In the genomic region with DNA sequence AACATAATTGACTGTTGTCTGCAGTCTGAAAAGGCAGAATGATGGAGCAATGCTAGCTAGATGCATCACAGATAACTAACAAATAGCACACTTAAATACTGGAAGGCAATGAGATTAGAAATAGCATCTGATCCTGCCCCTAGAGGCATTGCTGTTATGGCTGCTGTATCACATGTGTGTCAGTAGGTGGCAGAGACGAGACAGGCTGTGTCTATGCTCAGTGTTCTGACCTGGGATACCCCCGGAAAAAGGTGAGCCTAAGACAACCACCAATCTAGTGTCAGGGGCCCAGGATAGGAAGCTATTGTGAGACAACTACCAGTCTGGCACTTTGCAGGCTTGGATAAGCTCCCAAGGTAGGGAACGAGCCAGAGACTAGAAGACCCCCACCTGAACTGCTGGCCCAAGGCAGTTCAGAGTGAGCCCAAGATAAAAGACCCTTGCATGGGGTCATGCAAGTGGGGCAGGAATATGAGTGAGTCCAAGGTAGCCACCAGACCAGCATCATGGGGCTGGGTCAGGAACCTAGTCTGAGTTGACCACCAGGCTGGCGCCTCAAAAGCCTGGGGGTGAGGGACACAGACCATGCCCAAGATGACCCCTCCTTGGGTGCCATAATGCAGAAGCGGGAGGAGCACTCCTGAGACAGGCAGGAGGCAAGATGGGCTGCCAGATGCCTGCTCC, we compare ENCODE assay signal across 9 mouse cellular contexts. TPM values are rescaled to one million over a fixed set of nuclear protein-coding genes. Genes with fewer than 3 reads are reported as not detected.
DNase-seq lines count a peak whose midpoint lies in the region; ATAC-seq and TF ChIP-seq lines count a peak whose summit lies in the region.
"Had no signal": no experiment of that assay in that cellular context is flagged by ENCODE, and none has a peak within 500 bp of the region (broad histone marks: within the 10 kb centered on the region; RNA-seq: fewer than 3 reads in every experiment).

No protein-coding gene starts in this region.

- H3K4me1 ChIP-seq in forebrain, embryonic 12.5 days, result peaks cover 8% of the 10 kb centered on the region; the same call in 1 of the 2 replicates
- H3K4me1 ChIP-seq in forebrain, embryonic 15.5 days, result peaks cover 6% of the 10 kb centered on the region
- H3K4me1 ChIP-seq in neural tube, embryonic 11.5 days (ENCODE audit: control insufficient read depth, insufficient read depth, low read length), result no peaks in the 10 kb centered on the region
- H3K4me1 ChIP-seq in neural tube, embryonic 15.5 days, result peaks cover 7% of the 10 kb centered on the region; the same call in 1 of the 2 replicates
- H3K4me1 ChIP-seq in intestine, postnatal 0 days (replicated peaks; ENCODE audit: control insufficient read depth, insufficient read depth, low read length), result no peaks in the 10 kb centered on the region
- H3K4me1 ChIP-seq: limb, embryonic 12.5 days had no signal

- H3K4me3 ChIP-seq in forebrain, embryonic 12.5 days (replicated peaks), result no peak overlapping the region
- H3K4me3 ChIP-seq in forebrain, embryonic 15.5 days, result no peak overlapping the region
- no peak overlapping the region for H3K4me3 ChIP-seq in neural tube, embryonic 11.5 days (ENCODE audit: low read depth, low read length)
- no peak overlapping the region for H3K4me3 ChIP-seq in neural tube, embryonic 15.5 days (replicated peaks)
- no peak overlapping the region for H3K4me3 ChIP-seq in intestine, postnatal 0 days (ENCODE audit: low read depth, low read length)
- H3K4me3 ChIP-seq: limb, embryonic 12.5 days had no signal

- TF ChIP-seq CTCF in intestine, postnatal 0 days (IDR thresholded peaks at IDR 0.05; ENCODE audit: low read depth), result peak; percentile 95

- H3K4me2 ChIP-seq in forebrain, embryonic 12.5 days, result no peak overlapping the region
- H3K4me2 ChIP-seq in forebrain, embryonic 15.5 days (replicated peaks), result no peak overlapping the region
- no peak overlapping the region for H3K4me2 ChIP-seq in neural tube, embryonic 11.5 days (ENCODE audit: low read depth)
- H3K4me2 ChIP-seq in neural tube, embryonic 15.5 days, result no peak overlapping the region
- H3K4me2 ChIP-seq in intestine, postnatal 0 days (replicated peaks; ENCODE audit: low read depth), result no peak overlapping the region
- H3K4me2 ChIP-seq: limb, embryonic 12.5 days had no signal

- peak; percentile 24 for DNase-seq in neural tube, embryonic 11.5 days (ENCODE audit: low spot score)
- peak; percentile 62 for DNase-seq in brain, adult 2 months (ENCODE audit: low read depth, low spot score)
- DNase-seq in lung, postnatal 14 days, result peak; percentile 31
- DNase-seq in urinary bladder, adult 18-20 months (ENCODE audit: low spot score in 2 of 2), result no peak

- WGBS in forebrain, embryonic 12.5 days, result 68% methylated on average over 5 of the region's 5 CpGs
- 68% methylated on average over 5 of the region's 5 CpGs for WGBS in forebrain, embryonic 15.5 days
- WGBS in neural tube, embryonic 11.5 days, result 72% methylated on average over 5 of the region's 5 CpGs
- 73% methylated on average over 5 of the region's 5 CpGs for WGBS in neural tube, embryonic 15.5 days
- 63% methylated on average over 5 of the region's 5 CpGs for WGBS in intestine, postnatal 0 days

- H3K27ac ChIP-seq in forebrain, embryonic 12.5 days, result no peak overlapping the region
- no peak overlapping the region for H3K27ac ChIP-seq in forebrain, embryonic 15.5 days (replicated peaks)
- no peak overlapping the region for H3K27ac ChIP-seq in neural tube, embryonic 11.5 days (ENCODE audit: low read depth, low read length)
- H3K27ac ChIP-seq in neural tube, embryonic 15.5 days (replicated peaks), result no peak overlapping the region
- H3K27ac ChIP-seq in intestine, postnatal 0 days (ENCODE audit: low read depth, low read length), result no peak overlapping the region
- H3K27ac ChIP-seq: limb, embryonic 12.5 days had no signal

- no peaks in the 10 kb centered on the region for H3K36me3 ChIP-seq in forebrain, embryonic 12.5 days (replicated peaks)
- no peaks in the 10 kb centered on the region for H3K36me3 ChIP-seq in forebrain, embryonic 15.5 days
- H3K36me3 ChIP-seq in neural tube, embryonic 11.5 days (ENCODE audit: control insufficient read depth, insufficient read depth, low read length), result no peaks in the 10 kb centered on the region
- H3K36me3 ChIP-seq in neural tube, embryonic 15.5 days, result no peaks in the 10 kb centered on the region
- H3K36me3 ChIP-seq in intestine, postnatal 0 days (ENCODE audit: control insufficient read depth, insufficient read depth), result no peaks in the 10 kb centered on the region
- H3K36me3 ChIP-seq: limb, embryonic 12.5 days had no signal

- ATAC-seq in forebrain, embryonic 12.5 days (ENCODE audit: low FRiP score), result 0 out of 2 replicates have a peak, but pooled peaks have one; percentile 34
- no peak for ATAC-seq in forebrain, embryonic 15.5 days (replicated peaks)
- ATAC-seq in neural tube, embryonic 11.5 days (ENCODE audit: insufficient read depth, low FRiP score, low TSS enrichment), result no peak
- ATAC-seq in neural tube, embryonic 15.5 days (ENCODE audit: low FRiP score), result no peak
- no peak for ATAC-seq in intestine, postnatal 0 days

- H3K9me3 ChIP-seq in forebrain, embryonic 12.5 days, result no peaks in the 10 kb centered on the region
- H3K9me3 ChIP-seq in forebrain, embryonic 15.5 days, result no peaks in the 10 kb centered on the region
- no peaks in the 10 kb centered on the region for H3K9me3 ChIP-seq in neural tube, embryonic 11.5 days (ENCODE audit: control insufficient read depth, low read length)
- no peaks in the 10 kb centered on the region for H3K9me3 ChIP-seq in neural tube, embryonic 15.5 days (replicated peaks)
- H3K9me3 ChIP-seq in intestine, postnatal 0 days (ENCODE audit: control insufficient read depth), result no peaks in the 10 kb centered on the region
- H3K9me3 ChIP-seq: limb, embryonic 12.5 days had no signal

- H3K27me3 ChIP-seq in forebrain, embryonic 12.5 days, result no peaks in the 10 kb centered on the region
- no peaks in the 10 kb centered on the region for H3K27me3 ChIP-seq in forebrain, embryonic 15.5 days
- H3K27me3 ChIP-seq in neural tube, embryonic 11.5 days (ENCODE audit: control insufficient read depth, insufficient read depth, low read length), result no peaks in the 10 kb centered on the region
- no peaks in the 10 kb centered on the region for H3K27me3 ChIP-seq in neural tube, embryonic 15.5 days (replicated peaks)
- H3K27me3 ChIP-seq in intestine, postnatal 0 days (replicated peaks; ENCODE audit: control insufficient read depth, insufficient read depth, low read length), result no peaks in the 10 kb centered on the region
- H3K27me3 ChIP-seq: limb, embryonic 12.5 days had no signal

- H3K9ac ChIP-seq in forebrain, embryonic 12.5 days, result no peak overlapping the region
- no peak overlapping the region for H3K9ac ChIP-seq in forebrain, embryonic 15.5 days (replicated peaks)
- H3K9ac ChIP-seq in neural tube, embryonic 11.5 days (ENCODE audit: low read length), result no peak overlapping the region
- no peak overlapping the region for H3K9ac ChIP-seq in neural tube, embryonic 15.5 days (replicated peaks)
- H3K9ac ChIP-seq in intestine, postnatal 0 days (ENCODE audit: low read depth, low read length), result no peak overlapping the region
- H3K9ac ChIP-seq: limb, embryonic 12.5 days had no signal

RNA-seq across cellular contexts. Expression of a gene that starts 41.8 kb away (rescaled TPM):
- 15.7 and 16.5 TPM in 2 replicates for polyA plus RNA-seq in forebrain, embryonic 12.5 days (2016; fragmentation: Nextera tagmentation; extraction: Ambion mirVana)
- polyA plus RNA-seq in forebrain, embryonic 15.5 days (2015; fragmentation: Nextera tagmentation; extraction: Ambion mirVana), result 17.3 and 18.2 TPM in 2 replicates
- 13.5 and 14.5 TPM in 2 replicates for polyA plus RNA-seq in neural tube, embryonic 11.5 days (2014; fragmentation: Nextera tagmentation; extraction: Ambion mirVana)
- polyA plus RNA-seq in neural tube, embryonic 15.5 days (2015; fragmentation: Nextera tagmentation; extraction: Ambion mirVana), result 24.9 and 25.6 TPM in 2 replicates
- polyA plus RNA-seq in intestine, postnatal 0 days (2015; fragmentation: Nextera tagmentation; extraction: Ambion mirVana), result 20.6 and 21.3 TPM in 2 replicates

RNA-seq across cellular contexts. Expression of a gene that starts 55.9 kb away (rescaled TPM):
- polyA plus RNA-seq in forebrain, embryonic 12.5 days (2016; fragmentation: Nextera tagmentation; extraction: Ambion mirVana), result not detected in 2 replicates
- not detected in 2 replicates for polyA plus RNA-seq in forebrain, embryonic 15.5 days (2015; fragmentation: Nextera tagmentation; extraction: Ambion mirVana)
- polyA plus RNA-seq in neural tube, embryonic 11.5 days (2014; fragmentation: Nextera tagmentation; extraction: Ambion mirVana), result not detected in 2 replicates
- not detected in 2 replicates for polyA plus RNA-seq in neural tube, embryonic 15.5 days (2015; fragmentation: Nextera tagmentation; extraction: Ambion mirVana)
- polyA plus RNA-seq in intestine, postnatal 0 days (2015; fragmentation: Nextera tagmentation; extraction: Ambion mirVana), result not detected in 2 replicates
- polyA plus RNA-seq: limb, embryonic 12.5 days had no signal

Comparison
In these comparisons a context has a peak if more than half of its experiments do, and no peak if none do; other contexts are left out.
1. DNase-seq: peak in neural tube, embryonic 11.5 days (single experiment), brain, adult 2 months (single experiment) and lung, postnatal 14 days (single experiment); none in urinary bladder, adult 18-20 months (0 of 2).